Mouse (Mus musculus): Measurements from ENCODE around the gene Jrkl. TPM values are rescaled to one million over a fixed set of nuclear protein-coding genes. Genes with fewer than 3 reads are reported as not detected.

Jrkl gene
- 1 to 10 TPM; 5.3 to 5.5 TPM for total RNA-seq (2021)
- long read RNA-seq, experiment 1, transcript Jrkl-201 (1 exons, 3,223 nt): major isoform, 5 of 5 reads
- long read RNA-seq, experiment 1, partial matches to known transcripts: 0 of 5 reads
- long read RNA-seq, experiment 1, other reads (novel, unspliced or antisense): 0 of 5 reads
- long read RNA-seq, experiment 2, partial matches to known transcripts: 0 of 2 reads
- long read RNA-seq, experiment 2, other reads (novel, unspliced or antisense): 0 of 2 reads

GRCm38 (mm10) chr9:13245481-13245880 lies at the start of gene Jrkl:
Gene Jrkl (minus strand): TSS chr9:13245829.
- DNase-seq: peak; percentile 26 to 60

DNA sequence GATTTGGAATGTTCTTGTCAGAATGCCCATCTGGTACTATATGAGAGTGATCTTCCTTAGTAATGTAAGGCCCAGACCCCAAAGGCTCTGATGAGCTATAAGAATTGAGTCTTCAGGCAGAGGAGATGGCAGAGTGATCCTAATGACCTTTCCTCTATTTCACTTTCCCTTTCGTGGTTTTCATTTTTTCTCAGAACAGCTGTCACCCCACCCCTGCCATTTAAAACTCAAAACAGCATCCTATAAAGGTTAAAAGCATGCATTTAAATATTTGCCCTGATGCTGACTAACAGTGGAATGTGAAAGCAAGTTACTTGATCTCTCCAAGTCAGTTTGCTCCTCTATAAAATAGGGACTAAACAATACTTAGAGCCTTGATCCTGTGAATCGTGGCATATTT lies 41.9 kb upstream of the Jrkl start:
- DNase-seq: no peak

DNA sequence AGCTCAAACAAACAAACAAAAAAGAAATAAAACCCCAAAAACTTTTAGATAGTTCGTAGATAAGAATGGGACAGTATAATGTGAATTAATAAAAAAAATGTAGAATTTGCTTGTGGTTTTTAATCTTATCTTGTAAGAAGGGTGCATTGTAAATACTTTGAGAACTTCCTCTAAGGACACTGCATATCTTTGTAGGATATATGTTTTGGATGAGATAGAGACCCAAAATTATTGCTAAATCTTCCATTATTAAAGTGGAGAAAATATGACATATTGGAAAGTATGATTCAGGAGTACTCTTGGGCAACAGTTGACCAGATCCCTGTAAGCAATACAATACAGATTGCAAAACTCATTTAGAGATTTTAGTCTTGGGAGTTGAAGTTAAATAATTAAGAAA lies 27.6 kb upstream of the Jrkl start:
- DNase-seq: no peak

GRCm38 (mm10) chr9:13260980-13261379 lies 15.4 kb upstream of the Jrkl start:
- DNase-seq: no peak

DNA sequence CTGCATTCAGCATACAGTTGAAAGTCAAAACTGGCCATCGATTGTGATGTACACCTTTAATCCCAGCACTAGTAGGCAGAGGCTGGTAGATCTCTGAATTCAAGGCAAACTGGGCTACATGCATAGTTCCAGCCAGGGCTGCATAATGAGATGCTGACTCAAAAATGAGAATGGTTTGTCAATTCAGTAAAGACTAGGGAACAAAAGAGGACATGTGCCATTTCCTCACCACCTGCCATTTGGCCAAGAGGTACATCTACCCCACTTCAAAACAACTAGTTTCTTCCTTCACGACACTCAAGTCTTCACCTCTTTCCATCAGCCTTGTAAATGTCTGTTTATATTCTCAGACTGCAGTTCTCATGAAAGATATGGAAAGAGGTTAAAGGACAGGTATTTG lies 12.5 kb upstream of the Jrkl start:
- DNase-seq: no peak

- no peak for DNase-seq
Measured at GRCm38 (mm10) chr9:13256726-13257125, 11.1 kb upstream of the Jrkl start.

- no peak for DNase-seq
Measured at GRCm38 (mm10) chr9:13251251-13251650, 5.6 kb upstream of the Jrkl start.

GRCm38 (mm10) chr9:13248104-13248503 lies 2.5 kb upstream of the Jrkl start:
- DNase-seq: no peak

DNA sequence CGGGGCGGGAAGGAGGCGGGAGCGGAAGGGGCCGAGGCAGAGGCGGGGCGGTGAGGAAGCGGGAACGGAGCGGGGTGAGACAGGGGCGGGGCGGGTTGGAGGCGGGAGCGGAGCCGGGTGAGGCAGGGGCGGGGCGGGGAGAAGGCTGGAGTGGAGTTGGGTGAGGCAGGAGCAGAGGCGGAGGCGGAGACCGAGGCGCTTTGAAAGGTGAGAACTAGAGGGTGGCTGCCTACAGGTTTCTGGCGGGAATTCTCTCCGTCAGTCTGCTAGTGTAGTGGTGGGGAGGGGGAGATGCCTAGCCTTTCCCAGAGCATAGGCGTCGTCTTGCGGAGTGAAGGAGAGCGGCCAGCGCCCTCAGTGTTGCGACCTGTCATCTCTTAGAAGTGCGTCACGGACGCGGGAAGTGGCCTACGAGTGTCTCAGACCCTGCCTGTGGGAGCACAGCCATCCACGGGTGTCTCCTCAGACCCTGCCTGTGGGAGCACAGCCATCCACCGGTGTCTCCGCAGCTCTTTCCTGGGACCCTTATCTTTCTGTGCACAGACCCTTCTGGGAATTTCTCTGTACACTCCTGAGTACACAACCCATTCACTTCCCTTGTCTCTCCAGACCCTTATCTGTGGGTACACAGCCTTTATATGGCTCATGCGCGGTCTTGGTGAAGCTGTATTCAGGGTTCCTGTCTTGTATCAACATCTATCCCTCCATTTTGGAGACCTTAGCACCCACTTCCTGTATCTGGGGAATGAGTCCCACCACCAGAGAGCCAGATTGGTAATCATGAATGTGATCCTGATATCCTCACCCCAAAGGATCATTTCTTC lies 1.4 kb upstream of the Jrkl start, which contains the start of gene Ccdc82:
Gene Ccdc82 (plus strand): TSS at position 141 of the 824 bp plus-strand sequence.
- peak; percentile 91 to 93 for DNase-seq

DNA sequence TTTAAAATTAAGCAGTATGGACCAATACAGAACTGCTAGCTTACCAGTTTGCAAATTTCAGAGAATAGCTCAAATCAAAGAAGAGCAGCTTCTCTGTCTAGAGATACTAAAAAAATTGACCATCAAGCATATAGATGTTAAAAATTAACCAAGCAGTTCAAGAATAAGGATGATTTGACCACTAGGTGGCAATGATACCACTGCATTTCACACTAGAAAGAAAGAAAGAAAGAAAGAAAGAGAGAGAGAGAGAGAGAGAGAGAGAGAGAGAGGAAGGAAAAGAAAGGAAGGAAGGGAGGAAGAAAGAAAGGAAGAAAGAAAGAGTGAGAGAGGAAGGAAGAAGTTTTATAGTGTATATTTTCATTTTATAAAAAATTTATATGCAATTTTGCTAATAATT lies 3.3 kb downstream of the Jrkl start:
- DNase-seq: peak in 1 of 2 experiments; percentile 22

GRCm38 (mm10) chr9:13231545-13232216 lies 13.9 kb downstream of the Jrkl start:
- DNase-seq: peak; percentile 12 to 42

- no peak for DNase-seq
Measured at GRCm38 (mm10) chr9:13230553-13230952, 15.1 kb downstream of the Jrkl start.

- DNase-seq: no peak
Measured at GRCm38 (mm10) chr9:13225872-13226271, 19.8 kb downstream of the Jrkl start.

DNA sequence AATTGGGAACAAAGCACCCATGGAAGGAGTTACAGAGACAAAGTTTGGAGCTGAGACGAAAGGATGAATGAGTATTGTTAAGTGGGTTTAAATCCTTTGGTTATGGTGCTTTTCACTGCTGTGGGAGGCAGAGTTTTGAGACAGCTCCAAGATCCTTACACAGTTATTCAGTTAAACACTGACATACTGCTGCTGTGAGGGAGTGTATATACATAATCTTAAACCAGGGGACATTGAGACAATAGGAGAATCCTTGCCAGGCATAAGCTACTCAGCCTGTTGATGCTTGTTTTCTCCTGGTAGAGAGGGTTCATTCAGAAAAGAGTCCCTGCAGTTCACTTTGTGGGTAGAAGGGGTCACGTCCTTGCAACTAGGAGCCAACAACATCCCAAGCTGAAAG lies 39.3 kb downstream of the Jrkl start:
- no peak for DNase-seq

- DNase-seq: no peak
Measured at GRCm38 (mm10) chr9:13203681-13204080, 41.9 kb downstream of the Jrkl start.

GRCm38 (mm10) chr9:13203109-13203508 lies 42.5 kb downstream of the Jrkl start:
- no peak for DNase-seq

- DNase-seq: no peak
Measured at GRCm38 (mm10) chr9:13200079-13200478, 45.5 kb downstream of the Jrkl start.

DNA sequence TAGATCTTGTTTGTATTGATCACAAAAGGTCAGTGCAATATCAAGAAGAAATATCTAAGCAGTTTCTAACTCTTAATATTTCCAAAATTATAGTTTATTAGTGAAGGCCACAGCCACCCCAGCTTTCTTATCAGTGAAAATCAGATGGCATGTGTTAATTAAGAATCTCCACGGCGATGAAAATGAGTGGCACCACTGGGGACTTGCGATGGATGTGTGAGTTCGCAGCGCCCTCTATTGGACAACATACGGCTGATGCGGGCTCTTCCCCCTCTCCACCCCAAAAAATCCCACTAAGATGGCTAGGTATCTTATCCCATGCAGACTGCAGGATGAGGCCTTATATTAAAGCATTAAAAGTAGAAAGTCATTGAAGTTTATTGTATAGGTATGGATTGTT lies 49.9 kb downstream of the Jrkl start:
- no peak for DNase-seq

- DNase-seq: peak; percentile 1 to 24
Measured at GRCm38 (mm10) chr9:13195268-13195667, 50.4 kb downstream of the Jrkl start.

- no peak for DNase-seq
Measured at GRCm38 (mm10) chr9:13194619-13195018, 51.0 kb downstream of the Jrkl start.

Measured in heart, adult 18-20 months (tissue).